Mouse (Mus musculus) MN1 (cell line): ENCODE results near the gene Ciao2a.

Experiments
- DNase-seq: peaks from one replicate; pipeline ENCODE4 v3.0.0-alpha.2; 2016; ENCODE audit warnings: low spot score

Ciao2a gene

DNA sequence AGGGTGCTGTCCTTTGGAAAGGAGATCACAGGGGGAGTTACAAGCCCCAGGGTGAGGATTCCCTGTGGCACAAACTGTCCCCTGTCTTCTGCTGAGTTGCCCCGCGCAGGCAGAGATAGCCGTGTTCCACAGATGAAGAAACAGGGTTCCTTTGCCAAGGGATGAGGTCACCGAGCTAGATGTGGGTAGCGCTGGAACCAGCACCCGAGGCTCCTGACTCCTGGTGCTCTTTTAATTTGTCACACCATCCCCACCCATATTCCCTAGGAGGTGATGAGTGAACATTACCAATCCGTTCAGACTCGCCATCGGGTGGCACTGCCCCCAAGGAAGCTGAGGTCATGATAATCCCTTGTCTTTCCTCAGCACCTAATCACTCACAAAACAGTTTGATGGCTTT lies 36.6 kb downstream of the Ciao2a start:
- no peak for DNase-seq

DNA sequence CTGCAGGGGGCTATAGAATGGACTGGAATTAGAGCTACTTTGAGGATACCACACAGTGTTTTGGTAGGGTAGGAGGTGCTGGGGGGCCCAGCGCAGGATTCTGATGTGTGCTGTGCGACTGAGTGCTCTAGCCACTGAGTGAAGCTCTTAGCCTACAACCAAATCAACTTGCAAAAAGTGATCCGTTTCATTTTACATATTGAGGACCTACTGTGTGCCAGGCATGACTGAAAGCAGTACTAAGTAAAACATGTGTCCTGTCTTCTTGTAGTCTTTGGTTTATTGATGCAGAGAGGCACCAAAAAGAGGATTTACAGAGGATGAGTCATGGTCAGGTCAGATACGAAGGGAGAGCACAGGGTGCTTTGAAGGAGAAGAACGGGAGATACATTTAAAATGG lies 40.8 kb downstream of the Ciao2a start:
- no peak for DNase-seq

DNA sequence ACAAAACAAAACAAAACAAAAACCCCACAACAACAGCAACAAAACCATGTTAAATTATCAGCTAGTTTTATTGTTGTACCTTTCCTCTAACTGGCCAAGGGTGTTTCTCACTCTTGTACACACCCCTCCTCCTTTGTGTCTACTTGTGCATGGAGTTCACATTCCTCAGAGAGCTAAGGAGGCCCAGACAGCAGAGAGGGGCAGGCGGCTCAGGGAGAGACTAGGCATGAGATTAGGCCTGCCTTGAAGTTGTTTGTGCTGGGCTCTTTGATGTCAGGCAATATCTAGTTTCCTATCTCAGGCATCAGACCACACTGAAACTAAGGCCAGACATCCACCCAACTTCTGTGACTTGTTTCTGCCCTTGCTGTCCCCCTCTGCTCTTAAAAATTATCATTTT lies 41.8 kb downstream of the Ciao2a start:
- DNase-seq, result no peak

DNA sequence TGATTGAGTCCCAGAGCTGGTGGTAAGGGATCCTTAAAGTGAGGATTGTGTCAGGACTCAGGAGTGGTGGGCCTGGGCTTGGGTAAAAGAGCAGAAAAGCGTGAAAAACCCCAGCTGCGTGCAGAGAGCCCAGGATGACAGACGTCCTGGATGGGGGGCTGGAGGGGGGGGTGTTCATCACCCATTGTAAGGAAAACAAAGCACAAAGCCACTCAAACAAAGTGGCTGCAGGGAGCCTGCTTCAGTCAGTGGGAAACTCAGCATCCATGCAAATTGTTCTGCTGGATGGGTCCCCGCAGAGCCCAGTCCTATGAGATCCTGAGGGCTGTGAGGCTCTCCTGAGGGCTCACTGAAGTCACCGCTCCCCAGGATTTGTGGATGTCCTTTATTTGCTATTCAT lies 44.1 kb downstream of the Ciao2a start:
- DNase-seq, result no peak

DNA sequence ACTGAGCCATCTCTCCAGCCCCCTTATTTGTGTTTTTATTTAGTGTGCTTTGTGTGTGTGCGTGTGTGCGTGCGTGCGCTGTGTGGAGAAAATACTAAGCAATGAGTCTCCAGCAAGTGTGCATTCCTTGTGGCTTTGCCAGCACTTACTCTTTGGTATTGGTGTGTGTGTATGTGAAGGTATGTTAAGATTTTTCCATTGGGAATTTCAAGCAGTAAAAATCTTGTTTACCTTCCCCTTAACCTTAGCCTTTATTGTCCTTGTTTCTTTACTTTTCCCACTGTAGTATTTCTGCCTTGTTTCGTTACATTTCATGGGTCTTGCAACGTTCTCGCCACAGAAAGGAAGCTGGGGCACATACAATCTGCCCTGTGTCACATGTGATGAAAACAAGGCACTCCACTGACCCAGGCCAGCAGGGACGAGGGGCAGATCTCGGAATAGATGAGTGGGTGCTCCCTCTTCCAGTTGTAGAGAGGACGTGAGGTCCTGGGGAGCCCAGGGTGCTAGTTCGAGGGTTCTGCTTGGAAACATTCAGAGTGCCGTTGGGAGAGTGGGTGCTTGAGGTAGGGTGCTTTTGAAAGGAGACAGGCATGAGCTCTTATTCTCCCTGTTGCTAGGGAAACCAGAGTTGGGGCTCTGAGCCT lies 45.0 kb downstream of the Ciao2a start:
- no peak for DNase-seq

DNA sequence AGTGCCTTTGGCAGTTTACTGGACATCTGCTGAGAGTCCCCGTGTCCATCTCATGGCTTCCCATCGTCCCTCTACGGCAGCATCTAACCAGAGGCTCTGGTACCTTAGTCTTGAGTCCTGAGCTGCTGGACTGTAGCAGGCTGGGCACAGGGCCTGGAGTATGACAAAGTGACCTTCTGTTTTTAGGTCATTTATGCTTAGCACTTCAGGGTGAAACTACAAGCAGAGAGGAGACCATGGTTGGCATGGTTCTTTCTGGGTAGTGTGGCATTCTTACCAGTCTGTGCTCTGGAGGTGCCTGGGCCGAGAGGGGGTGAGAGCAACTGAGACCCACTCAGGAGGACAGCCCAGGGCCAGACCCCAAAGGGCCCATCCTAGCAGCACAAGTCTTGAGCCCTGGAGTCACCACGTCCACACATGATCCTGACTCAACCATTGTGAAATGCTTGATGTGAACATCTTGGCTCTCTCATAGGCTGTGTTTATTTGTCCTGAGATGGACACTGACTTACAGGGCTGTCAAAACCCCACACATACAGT lies 47.0 kb downstream of the Ciao2a start:
- no peak for DNase-seq

DNA sequence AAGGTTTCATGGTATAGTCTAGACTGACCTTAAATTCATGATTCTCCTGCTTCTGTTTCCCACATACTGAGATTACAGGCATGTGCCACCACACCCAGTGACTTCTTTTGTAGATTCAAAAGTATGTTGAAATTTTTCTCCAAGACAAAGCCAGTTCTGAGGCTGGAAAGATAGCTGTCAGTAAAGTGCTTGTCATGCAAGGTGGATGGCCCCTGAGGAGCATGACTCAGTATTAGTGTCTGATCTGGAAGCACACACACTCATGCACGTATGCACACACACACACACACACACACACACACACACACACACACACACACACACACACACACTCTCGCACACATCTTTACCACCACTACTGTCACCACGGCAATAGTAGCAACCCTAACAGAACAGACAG lies 48.6 kb downstream of the Ciao2a start:
- DNase-seq, result no peak

DNA sequence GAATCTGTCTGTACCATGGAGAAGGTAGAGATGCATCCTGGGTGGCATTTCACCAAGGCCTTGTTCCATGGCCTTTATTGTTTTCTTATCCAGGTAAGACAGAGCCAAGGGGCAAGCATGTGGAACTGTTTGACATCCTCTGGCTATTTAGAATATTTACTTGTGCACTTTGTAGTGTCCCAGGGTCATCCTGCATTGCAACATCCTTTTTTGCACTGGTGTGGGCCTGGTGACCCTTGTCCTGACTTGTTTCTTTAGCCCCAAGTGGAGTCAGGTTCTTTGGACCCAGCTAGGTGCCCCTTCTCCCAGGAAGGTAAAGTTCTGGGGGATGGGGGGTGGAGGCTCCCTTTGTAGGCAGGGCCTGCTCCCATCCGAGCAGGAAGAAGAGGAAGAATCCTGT lies 51.6 kb downstream of the Ciao2a start:
- DNase-seq, result no peak

DNA sequence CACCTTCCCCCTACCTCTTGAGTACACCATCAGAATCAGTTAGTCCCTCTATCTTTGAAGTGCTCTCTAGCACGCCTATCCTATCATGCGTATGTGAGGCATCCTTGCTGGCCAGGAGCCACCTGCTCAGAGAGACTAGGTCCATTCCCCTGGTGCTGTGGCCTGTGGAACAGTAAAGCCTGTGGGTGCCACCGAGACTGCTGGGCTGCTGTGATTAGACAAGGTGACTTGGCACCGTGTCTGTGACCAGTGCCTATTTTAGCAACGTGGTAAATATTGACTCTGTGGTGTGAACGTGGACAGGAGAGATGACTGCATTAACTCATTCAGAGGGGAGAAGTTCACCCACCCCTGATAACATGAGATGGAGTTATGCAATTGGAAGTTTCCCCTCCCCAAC lies 53.4 kb downstream of the Ciao2a start:
- DNase-seq, result no peak

DNA sequence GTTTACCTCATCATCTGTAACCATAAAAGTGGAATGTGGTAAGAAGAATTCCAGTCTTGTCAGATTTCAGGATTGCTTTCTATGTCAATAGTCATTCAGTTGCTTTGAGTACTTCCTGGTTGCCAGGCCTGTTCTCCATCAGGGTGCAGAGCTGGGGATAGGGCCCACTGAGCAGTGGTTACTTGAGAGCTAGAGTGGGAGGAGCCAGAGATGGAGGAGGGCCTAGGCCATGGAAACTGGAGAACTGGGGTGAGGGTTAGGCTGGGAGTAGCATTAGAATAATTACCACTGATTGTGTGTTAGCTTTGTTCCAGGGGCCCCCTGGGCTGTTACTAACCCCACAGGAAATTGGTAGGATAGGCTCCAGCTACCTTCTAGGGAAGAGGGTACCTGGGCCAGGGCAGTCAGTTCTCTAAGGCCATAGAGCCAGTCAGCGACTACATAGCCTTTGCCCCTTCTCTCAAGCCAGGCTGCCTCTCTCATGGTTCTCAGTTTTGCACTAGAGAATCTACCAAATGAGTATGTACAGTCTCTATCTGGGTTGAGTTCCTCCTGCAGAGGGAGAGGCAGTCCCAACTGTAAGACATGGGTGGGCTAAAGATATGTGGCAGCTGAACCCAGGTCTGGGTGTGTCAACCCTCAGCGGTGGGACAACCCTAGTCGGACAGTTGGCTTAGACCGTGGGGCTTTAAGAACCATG lies 54.9 kb downstream of the Ciao2a start:
- DNase-seq, result no peak

DNA sequence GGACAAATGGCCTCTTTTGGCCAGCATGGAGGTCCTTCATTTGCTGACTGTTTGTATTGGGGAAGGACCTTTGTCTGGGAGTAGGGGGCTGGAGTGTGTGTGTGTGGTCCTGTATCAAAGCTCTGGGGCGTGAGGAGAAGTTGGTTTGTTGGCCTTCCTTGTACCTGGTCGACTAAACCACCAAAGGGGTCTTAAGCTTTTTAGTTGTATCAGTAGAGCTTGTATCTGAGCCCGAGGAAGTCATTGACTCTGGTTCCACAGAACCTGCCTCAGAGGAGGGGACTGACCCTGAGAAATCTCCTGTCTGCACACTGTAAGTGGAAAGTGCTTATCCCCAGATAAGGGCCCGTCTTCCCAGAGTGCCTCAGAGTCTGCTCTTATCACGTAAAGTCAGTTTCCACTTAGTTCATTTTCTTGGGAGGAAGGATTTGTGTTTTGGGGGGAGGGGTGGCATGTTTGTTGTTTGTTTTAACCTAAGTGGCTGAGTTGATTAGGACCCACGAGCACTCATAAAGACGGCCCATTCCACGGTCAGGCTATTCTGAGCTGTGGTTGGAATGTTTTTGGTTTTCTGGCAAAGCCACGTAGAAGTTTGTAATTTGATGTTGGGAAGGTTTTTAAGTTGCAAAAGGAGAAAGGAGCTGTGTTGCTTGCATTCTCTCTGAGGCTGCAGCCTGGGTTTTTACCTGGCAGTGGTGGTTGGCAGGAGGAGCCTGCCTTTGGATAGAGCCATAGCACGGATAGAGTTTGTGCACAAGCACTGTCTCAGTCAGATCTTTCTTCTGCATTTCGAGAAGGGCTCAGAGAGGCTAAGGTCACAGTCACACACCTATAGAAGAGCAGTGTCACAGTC lies 55.6 kb downstream of the Ciao2a start:
- DNase-seq, result no peak

DNA sequence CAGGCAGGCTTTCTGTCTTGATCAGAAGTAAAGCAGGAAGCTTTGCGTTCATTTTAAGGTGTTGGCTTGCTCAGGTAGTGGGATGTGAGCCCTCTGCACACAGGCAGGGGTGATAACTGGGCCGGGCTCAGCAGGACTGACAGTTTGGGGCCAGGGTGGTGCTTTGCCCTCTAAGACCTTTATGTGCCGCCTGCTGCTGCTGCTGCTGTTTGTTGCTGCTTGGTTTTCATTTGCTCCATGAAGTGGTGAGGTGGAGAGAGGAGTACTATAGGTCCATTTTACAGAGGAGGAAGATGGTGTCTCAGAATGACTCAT lies 56.2 kb downstream of the Ciao2a start:
- no peak for DNase-seq

DNA sequence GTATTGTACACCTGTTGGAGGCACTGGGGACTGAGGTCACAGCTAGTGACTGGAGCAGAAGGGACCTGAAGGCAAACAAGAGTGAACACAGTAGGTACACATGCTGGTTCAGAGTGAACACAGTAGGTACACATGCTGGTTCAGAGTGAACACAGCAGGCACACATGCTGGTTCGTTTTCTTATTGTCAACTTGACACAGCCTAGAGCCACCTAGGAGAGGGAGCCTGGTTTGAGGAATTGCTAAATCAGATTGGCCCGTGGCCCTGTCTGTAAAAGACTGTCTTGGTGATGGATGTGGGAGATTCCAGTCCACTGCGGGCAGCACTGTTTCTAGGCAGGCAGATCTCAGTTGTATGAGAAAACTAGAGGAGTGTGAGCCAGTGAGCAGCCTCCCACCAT lies 56.6 kb downstream of the Ciao2a start:
- DNase-seq, result no peak

DNA sequence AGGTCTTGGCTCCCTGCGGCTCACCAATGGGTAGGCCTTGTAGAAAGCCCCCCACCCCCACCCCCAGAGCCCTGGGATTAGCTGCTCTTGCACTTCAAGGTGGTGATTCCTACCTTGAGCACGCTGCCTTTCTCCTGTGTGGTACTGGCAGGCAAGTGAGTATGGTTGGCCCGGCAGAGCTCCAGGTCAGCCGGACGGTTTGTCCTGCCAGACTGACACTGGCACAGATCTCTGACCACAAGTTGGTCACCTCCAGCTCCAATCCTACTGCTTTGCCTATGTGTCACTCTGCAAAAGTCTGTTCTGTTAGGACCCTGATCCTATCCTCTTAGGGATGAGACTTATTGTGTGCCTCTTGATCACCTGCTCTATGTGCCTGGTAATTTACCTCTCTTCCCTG lies 58.2 kb downstream of the Ciao2a start:
- no peak for DNase-seq

DNA sequence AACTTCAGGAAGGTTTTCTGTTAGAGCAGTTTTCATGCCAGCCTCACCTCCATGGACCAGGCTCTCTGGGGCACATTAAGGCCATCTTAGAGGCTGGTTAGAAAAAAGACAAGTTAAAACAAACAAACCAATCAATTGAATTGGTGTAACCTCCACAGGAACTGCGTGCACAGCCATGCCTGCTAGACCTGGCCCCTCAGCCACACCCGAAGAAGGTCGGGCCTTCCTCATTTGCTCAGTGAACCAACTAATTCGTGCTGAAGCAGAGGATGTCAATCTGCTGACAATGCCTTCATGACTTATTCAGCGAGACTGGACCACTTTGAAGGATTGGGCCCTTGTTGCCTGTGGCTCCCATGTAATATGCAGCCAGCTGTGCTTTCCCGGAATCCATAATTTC lies 60.0 kb downstream of the Ciao2a start:
- DNase-seq, result no peak
